Mouse (Mus musculus): ENCODE results near the gene Phf14.

DNA sequence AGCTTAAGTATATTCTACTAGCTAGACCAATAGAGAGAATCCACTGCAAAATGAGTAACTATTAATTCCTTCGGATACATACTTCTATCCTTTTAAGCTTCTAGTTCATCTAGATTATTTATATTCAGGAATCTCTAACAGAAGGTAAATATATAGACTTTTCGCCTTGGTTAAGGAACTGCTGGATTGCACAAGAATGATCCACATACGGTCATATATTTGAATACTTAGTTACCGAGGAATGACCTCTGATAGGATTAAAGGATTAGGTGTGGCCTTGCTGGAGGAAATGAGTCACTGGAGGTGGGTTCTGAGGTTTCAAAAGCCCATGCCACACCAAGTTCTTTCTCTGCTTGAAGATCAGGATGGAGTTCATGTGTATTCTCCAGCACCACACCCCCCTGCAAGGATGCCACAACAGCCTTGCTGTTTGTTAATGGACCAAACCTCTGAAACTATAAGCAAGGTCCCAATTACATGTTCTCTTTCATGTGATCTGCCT lies 6.7 kb upstream of the Phf14 start:
- no peak for TF ChIP-seq POLR2A (IDR thresholded peaks at IDR 0.05; ENCODE audit: borderline replicate concordance, extremely low read depth, low read depth, low read length)
- no peak for TF ChIP-seq CTCF (IDR thresholded peaks at IDR 0.05; ENCODE audit: insufficient read depth, low read length)

Measured in lung, adult 2 months (tissue).